10 mouse cellular contexts compared by ENCODE assay signal in the genomic region with DNA sequence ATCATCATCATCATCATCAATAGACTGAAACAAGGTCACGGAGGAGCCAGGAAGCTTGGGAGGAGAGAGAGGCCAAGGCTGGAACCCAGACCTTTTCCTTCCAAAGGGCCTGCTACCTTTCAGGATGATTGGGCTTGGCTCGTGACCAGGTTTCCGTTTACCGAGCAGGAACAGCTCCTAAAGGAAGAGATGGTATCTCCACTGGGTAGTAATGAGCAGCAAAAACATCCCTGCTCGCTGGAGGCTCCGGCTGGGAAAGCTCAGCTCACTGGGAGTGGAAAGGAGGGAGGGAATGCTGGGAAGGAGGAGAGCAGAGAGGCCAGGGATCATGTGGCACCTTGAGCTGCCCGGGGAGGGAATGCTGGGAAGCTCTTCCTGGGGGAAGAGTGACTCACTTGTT.
DNase-seq lines count a peak whose midpoint lies in the region; ATAC-seq lines count a peak whose summit lies in the region.
"Had no signal": no experiment of that assay in that cellular context is flagged by ENCODE, and none has a peak within 500 bp of the region (broad histone marks: within the 10 kb centered on the region; RNA-seq: fewer than 3 reads in every experiment).

No protein-coding gene starts in this region.

- H3K4me3 ChIP-seq in kidney, embryonic 14.5 days (ENCODE audit: low read length) = no peak overlapping the region
- H3K4me3 ChIP-seq in embryonic facial prominence, embryonic 15.5 days (replicated peaks) = no peak overlapping the region

- H3K4me1 ChIP-seq in kidney, embryonic 14.5 days (ENCODE audit: control insufficient read depth, insufficient read depth, low read length) = no peaks in the 10 kb centered on the region
- 0 out of 2 replicates have a peak, but pooled peaks cover 8% of the 10 kb centered on the region for H3K4me1 ChIP-seq in embryonic facial prominence, embryonic 15.5 days

- H3K4me2 ChIP-seq in kidney, embryonic 14.5 days (replicated peaks; ENCODE audit: low read depth, low read length) = no peak overlapping the region
- H3K4me2 ChIP-seq in embryonic facial prominence, embryonic 15.5 days (replicated peaks) = no peak overlapping the region

- no peaks in the 10 kb centered on the region for H3K9me3 ChIP-seq in kidney, embryonic 14.5 days (ENCODE audit: control insufficient read depth, low read length)
- no peaks in the 10 kb centered on the region for H3K9me3 ChIP-seq in embryonic facial prominence, embryonic 15.5 days (replicated peaks)

- H3K27me3 ChIP-seq in kidney, embryonic 14.5 days (ENCODE audit: control insufficient read depth, insufficient read depth, low read length) = 0 out of 2 replicates have a peak, but pooled peaks cover 2% of the 10 kb centered on the region
- no peaks in the 10 kb centered on the region for H3K27me3 ChIP-seq in embryonic facial prominence, embryonic 15.5 days

- H3K27ac ChIP-seq in kidney, embryonic 14.5 days (ENCODE audit: low read depth, low read length) = no peak overlapping the region
- no peak overlapping the region for H3K27ac ChIP-seq in embryonic facial prominence, embryonic 15.5 days (replicated peaks)

- intact Hi-C loops in left cerebral cortex, postnatal 4 days (cut with DNase I) = loop anchor here (5.0 to 10.0 kb wide), 4 partner anchors 85 to 450 kb away; a partner anchor contains a TSS

- no peak overlapping the region for H3K9ac ChIP-seq in kidney, embryonic 14.5 days (ENCODE audit: low read depth, low read length)
- H3K9ac ChIP-seq in embryonic facial prominence, embryonic 15.5 days = no peak overlapping the region

- no peaks in the 10 kb centered on the region for H3K36me3 ChIP-seq in kidney, embryonic 14.5 days (ENCODE audit: control insufficient read depth, insufficient read depth, low read length)
- H3K36me3 ChIP-seq in embryonic facial prominence, embryonic 15.5 days = no peaks in the 10 kb centered on the region

- DNase-seq in kidney, adult 11 months = peak; percentile 43
- DNase-seq in kidney, adult 18-20 months = peak; percentile 46
- DNase-seq in lung, postnatal 36 days = peak; percentile 34
- DNase-seq in natural killer cell, adult 2 months (ENCODE audit: low spot score in 2 of 2) = no peak
- no peak for DNase-seq in left cerebral cortex, postnatal 4 days
- DNase-seq in embryo, embryonic 11 days = no peak

- no peak for ATAC-seq in kidney, embryonic 14.5 days (ENCODE audit: low FRiP score, low TSS enrichment)
- peak; percentile 40; the same call in 1 of the 2 replicates for ATAC-seq in embryonic facial prominence, embryonic 15.5 days (ENCODE audit: insufficient number of reproducible peaks, low FRiP score, low TSS enrichment, low read depth)
- ATAC-seq: CD4-positive, CD25-positive, alpha-beta regulatory T cell, adult 4 months; forebrain, embryonic 14.5 days had no signal

- WGBS in kidney, embryonic 14.5 days = 21% methylated on average over 7 of the region's 7 CpGs
- WGBS in embryonic facial prominence, embryonic 15.5 days = 40% methylated on average over 7 of the region's 7 CpGs

Comparison
In these comparisons a context has a peak if more than half of its experiments do, and no peak if none do; other contexts are left out.
1. DNase-seq: peak in kidney, adult 11 months (single experiment), kidney, adult 18-20 months (single experiment) and lung, postnatal 36 days (single experiment); none in natural killer cell, adult 2 months (0 of 2), left cerebral cortex, postnatal 4 days (single experiment) and embryo, embryonic 11 days (single experiment).